In the genomic region with DNA sequence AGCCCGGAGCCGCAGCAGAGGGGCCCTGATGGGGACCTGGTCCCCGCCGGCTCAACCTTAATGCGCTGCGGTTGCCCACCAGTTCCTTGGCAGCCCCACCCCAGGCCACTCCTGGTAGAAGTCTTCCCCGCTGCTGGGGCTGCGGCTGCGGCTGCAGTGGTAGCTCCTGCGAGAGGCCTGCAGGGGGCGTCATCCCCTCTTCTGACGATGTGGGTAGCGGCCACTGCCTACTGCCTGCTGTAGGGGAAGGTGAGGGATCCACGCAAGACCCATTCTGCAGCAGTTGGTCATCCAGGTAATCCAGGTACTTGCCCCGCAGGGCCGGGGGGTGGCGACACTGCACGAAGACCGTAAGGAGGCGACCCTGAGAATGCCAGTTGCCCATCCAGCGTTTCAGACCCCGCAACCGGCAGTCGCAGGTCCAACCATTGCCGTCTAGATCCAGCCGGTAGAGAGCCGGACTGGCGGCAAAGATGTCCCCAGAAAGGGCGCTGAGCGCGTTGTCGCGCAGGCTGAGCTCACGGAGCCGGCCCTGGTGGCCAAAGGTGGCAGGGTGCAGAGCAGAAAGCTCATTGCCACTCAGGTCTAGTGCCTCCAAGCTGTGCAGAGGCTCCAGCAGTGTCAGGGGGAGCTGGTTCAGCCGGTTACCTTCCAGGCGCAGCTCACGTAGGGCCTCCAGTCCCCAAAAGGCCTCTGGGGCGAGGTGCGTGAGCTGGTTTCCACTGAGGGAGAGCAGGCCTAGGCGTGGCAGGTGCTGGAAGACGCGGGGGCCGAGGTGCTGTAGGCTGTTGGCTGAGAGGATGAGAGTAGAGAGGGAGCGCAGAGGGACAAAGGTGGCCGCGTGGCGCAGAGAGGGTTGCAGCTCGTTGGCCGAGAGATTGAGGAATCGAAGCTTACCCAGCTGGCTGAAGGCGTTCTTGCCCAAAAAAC, we compare ENCODE assay signal across 8 mouse cellular contexts. TPM values are rescaled to one million over a fixed set of nuclear protein-coding genes. Genes with fewer than 3 reads are reported as not detected.
DNase-seq lines count a peak whose midpoint lies in the region; ATAC-seq lines count a peak whose summit lies in the region.

No protein-coding gene starts in this region.

- ATAC-seq in embryonic facial prominence, embryonic 12.5 days (ENCODE audit: insufficient number of reproducible peaks, insufficient read depth, low FRiP score, low TSS enrichment) = no peak; the same call in 1 of the 2 replicates
- no peak for ATAC-seq in heart, embryonic 16.5 days (replicated peaks; ENCODE audit: extremely low read depth, insufficient read depth, low FRiP score)
- peak; percentile 34 for ATAC-seq in stomach, embryonic 14.5 days (ENCODE audit: insufficient number of reproducible peaks, insufficient read depth, low FRiP score, low read depth)

- H3K4me3 ChIP-seq in embryonic facial prominence, embryonic 12.5 days = peak overlapping the region; percentile 56
- peak overlapping the region; percentile 65 for H3K4me3 ChIP-seq in heart, embryonic 16.5 days (ENCODE audit: low read length)
- H3K4me3 ChIP-seq in stomach, embryonic 14.5 days (ENCODE audit: low read depth, low read length) = peak overlapping the region; percentile 68

- peak overlapping the region; percentile 93 for H3K4me2 ChIP-seq in embryonic facial prominence, embryonic 12.5 days (replicated peaks)
- peak overlapping the region; percentile 92 for H3K4me2 ChIP-seq in heart, embryonic 16.5 days (ENCODE audit: low read depth, low read length)
- peak overlapping the region; percentile 47 for H3K4me2 ChIP-seq in stomach, embryonic 14.5 days (replicated peaks; ENCODE audit: low read depth, low read length)

- peak; percentile 66 for DNase-seq in right cerebral cortex, postnatal 14 days
- no peak for DNase-seq in right cerebral cortex, adult 18-20 months
- DNase-seq in layer of hippocampus, postnatal 10 days (ENCODE audit: low spot score in 2 of 2) = peak; percentile 69 to 79
- DNase-seq in lung, postnatal 25 days (ENCODE audit: low spot score) = peak; percentile 52
- no peak for DNase-seq in thymus, postnatal 10 days (ENCODE audit: low spot score in 2 of 2)

- H3K9me3 ChIP-seq in embryonic facial prominence, embryonic 12.5 days = no peaks in the 10 kb centered on the region
- H3K9me3 ChIP-seq in heart, embryonic 16.5 days (replicated peaks; ENCODE audit: control insufficient read depth, low read length) = no peaks in the 10 kb centered on the region
- H3K9me3 ChIP-seq in stomach, embryonic 14.5 days (ENCODE audit: control insufficient read depth, low read depth, low read length) = no peaks in the 10 kb centered on the region

- peak overlapping the region; percentile 80 for H3K9ac ChIP-seq in embryonic facial prominence, embryonic 12.5 days
- H3K9ac ChIP-seq in heart, embryonic 16.5 days (ENCODE audit: low read length) = peak overlapping the region; percentile 47
- peak overlapping the region; percentile 56 for H3K9ac ChIP-seq in stomach, embryonic 14.5 days (replicated peaks; ENCODE audit: low read depth, low read length)

- WGBS in embryonic facial prominence, embryonic 12.5 days = 2% methylated on average over 52 of the region's 52 CpGs
- WGBS in heart, embryonic 16.5 days = 4% methylated on average over 52 of the region's 52 CpGs
- 3% methylated on average over 52 of the region's 52 CpGs for WGBS in stomach, embryonic 14.5 days

- H3K36me3 ChIP-seq in embryonic facial prominence, embryonic 12.5 days = no peaks in the 10 kb centered on the region
- no peaks in the 10 kb centered on the region for H3K36me3 ChIP-seq in heart, embryonic 16.5 days (ENCODE audit: control insufficient read depth, insufficient read depth)
- H3K36me3 ChIP-seq in stomach, embryonic 14.5 days (ENCODE audit: control insufficient read depth, insufficient read depth, low read length) = no peaks in the 10 kb centered on the region

- H3K4me1 ChIP-seq in embryonic facial prominence, embryonic 12.5 days = peaks cover 39% of the 10 kb centered on the region
- H3K4me1 ChIP-seq in heart, embryonic 16.5 days (ENCODE audit: control insufficient read depth, insufficient read depth, low read length) = peaks cover 19% of the 10 kb centered on the region
- peaks cover 12% of the 10 kb centered on the region; the same call in 1 of the 2 replicates for H3K4me1 ChIP-seq in stomach, embryonic 14.5 days (ENCODE audit: control insufficient read depth, insufficient read depth, low read length)

- peaks cover 8% of the 10 kb centered on the region; the same call in 1 of the 2 replicates for H3K27me3 ChIP-seq in embryonic facial prominence, embryonic 12.5 days
- H3K27me3 ChIP-seq in heart, embryonic 16.5 days (ENCODE audit: control insufficient read depth, insufficient read depth, low read length) = peaks cover 48% of the 10 kb centered on the region
- no peaks in the 10 kb centered on the region for H3K27me3 ChIP-seq in stomach, embryonic 14.5 days (ENCODE audit: control insufficient read depth, insufficient read depth, low read length)

- peak overlapping the region; percentile 93 for H3K27ac ChIP-seq in embryonic facial prominence, embryonic 12.5 days
- H3K27ac ChIP-seq in heart, embryonic 16.5 days (ENCODE audit: low read length) = no peak overlapping the region
- peak overlapping the region; percentile 98; the same call in 1 of the 2 replicates for H3K27ac ChIP-seq in stomach, embryonic 14.5 days (ENCODE audit: low read length)

RNA-seq across cellular contexts. Expression of gene Tril, which starts 1.6 kb away (rescaled TPM):
- 67.1 and 77.0 TPM in 2 replicates for polyA plus RNA-seq in embryonic facial prominence, embryonic 12.5 days (2016; fragmentation: Nextera tagmentation; extraction: Ambion mirVana)
- polyA plus RNA-seq in heart, embryonic 16.5 days (2015; fragmentation: Nextera tagmentation; extraction: Ambion mirVana) = 4.4 and 7.1 TPM in 2 replicates
- total RNA-seq in layer of hippocampus, postnatal 10 days (2021) = 10 to 100 TPM; 70.0 to 72.0 TPM
- polyA plus RNA-seq in stomach, embryonic 14.5 days (2014; fragmentation: Nextera tagmentation; extraction: Ambion mirVana) = 24.0 TPM in 2 replicates

Comparison
In these comparisons a context has a peak if more than half of its experiments do, and no peak if none do; other contexts are left out.
1. DNase-seq: peak in right cerebral cortex, postnatal 14 days (single experiment), layer of hippocampus, postnatal 10 days (2 of 2) and lung, postnatal 25 days (single experiment); none in right cerebral cortex, adult 18-20 months (single experiment) and thymus, postnatal 10 days (0 of 2).
2. Peak in every context shown above with its lines, with median percentiles within 50 percentile points of each other: H3K4me2 ChIP-seq, H3K4me3 ChIP-seq and H3K9ac ChIP-seq.